Mouse (Mus musculus): ENCODE data around the gene Calhm5. TPM values are rescaled to one million over a fixed set of nuclear protein-coding genes. Genes with fewer than 3 reads are reported as not detected.

Gene Calhm5
- polyA plus RNA-seq, 1 experiment from 2014 or later, result 1.4 TPM

DNA sequence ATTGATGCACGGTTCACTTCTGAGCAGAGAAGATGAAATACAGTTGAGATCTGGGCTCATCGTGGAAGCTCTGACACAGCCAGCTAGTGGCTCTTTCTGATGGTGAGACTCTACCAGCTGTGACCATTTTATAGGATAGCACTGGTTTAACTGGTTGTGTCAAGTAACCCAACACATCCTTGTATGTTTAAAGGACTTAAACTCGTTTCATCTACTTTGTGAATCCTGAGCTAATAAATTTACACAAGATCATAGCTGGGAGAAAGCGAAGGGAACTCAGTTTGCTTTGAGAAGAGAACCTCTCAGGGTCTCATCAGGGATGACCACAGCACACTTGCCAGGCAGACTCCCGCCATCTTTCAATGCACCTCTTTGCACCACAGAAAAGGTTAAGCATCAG lies 52.1 kb downstream of the Calhm5 start, which contains the start of gene Calhm4:
TSS of gene Calhm4 (minus strand) at position 101 of the 400 bp plus-strand sequence.
- H3K4me3 ChIP-seq (ENCODE audit: low read depth, low read length), result no peak within 1 kb of the TSS
- H3K36me3 ChIP-seq (ENCODE audit: control insufficient read depth, insufficient read depth, low read length), result no peaks in the 10 kb centered on the region
- H3K4me1 ChIP-seq (ENCODE audit: control insufficient read depth, insufficient read depth, low read length), result no peaks in the 10 kb centered on the region
- H3K9ac ChIP-seq (ENCODE audit: low read depth, low read length), result no peak within 1 kb of the TSS
- no peak within 1 kb of the TSS for H3K4me2 ChIP-seq (ENCODE audit: low read depth, low read length)
- no peaks in the 10 kb centered on the region for H3K9me3 ChIP-seq (ENCODE audit: control insufficient read depth, low read length)
- 86% methylated on average over 5 of the region's 5 CpGs for WGBS
- H3K27me3 ChIP-seq (replicated peaks; ENCODE audit: control insufficient read depth, insufficient read depth, low read length), result no peaks in the 10 kb centered on the region
- no peak within 1 kb of the TSS for H3K27ac ChIP-seq (replicated peaks; ENCODE audit: low read depth, low read length)
- DNase-seq (ENCODE audit: low spot score), result no peak
- ATAC-seq (ENCODE audit: low read depth), result no peak

Other genes with a start within 250 kb of the Calhm5 start
- not detected in 2 replicates for gene Sult3a1, start 238.8 kb downstream of the Calhm5 start, polyA plus RNA-seq (2014; fragmentation: Nextera tagmentation; extraction: Ambion mirVana)
- 0.52 and 1.3 TPM in 2 replicates for gene Rsph4a, start 191.4 kb downstream of the Calhm5 start, polyA plus RNA-seq (2014; fragmentation: Nextera tagmentation; extraction: Ambion mirVana)
- gene Zup1, start 145.2 kb downstream of the Calhm5 start, polyA plus RNA-seq (2014; fragmentation: Nextera tagmentation; extraction: Ambion mirVana), result 19.3 and 20.3 TPM in 2 replicates
- gene Rwdd1, start 76.9 kb downstream of the Calhm5 start, polyA plus RNA-seq (2014; fragmentation: Nextera tagmentation; extraction: Ambion mirVana), result 138 and 141 TPM in 2 replicates
- 0.89 TPM in 1 of 2 replicates, not detected in the other for gene Trappc3l, start 58.9 kb downstream of the Calhm5 start, polyA plus RNA-seq (2014; fragmentation: Nextera tagmentation; extraction: Ambion mirVana)
- gene Calhm4, start 52.2 kb downstream of the Calhm5 start, polyA plus RNA-seq (2014; fragmentation: Nextera tagmentation; extraction: Ambion mirVana), result 0.12 and 0.18 TPM in 2 replicates
- 0.88 and 1.1 TPM in 2 replicates for gene Calhm6, start 31.5 kb upstream of the Calhm5 start, polyA plus RNA-seq (2014; fragmentation: Nextera tagmentation; extraction: Ambion mirVana)
- gene Dse, start 111.2 kb upstream of the Calhm5 start, polyA plus RNA-seq (2014; fragmentation: Nextera tagmentation; extraction: Ambion mirVana), result 46.7 and 49.6 TPM in 2 replicates
- 43.8 and 45.7 TPM in 2 replicates for gene Tspyl1, start 185.7 kb upstream of the Calhm5 start, polyA plus RNA-seq (2014; fragmentation: Nextera tagmentation; extraction: Ambion mirVana)
- 11.8 and 12.0 TPM in 2 replicates for gene Tspyl4, start 200.9 kb upstream of the Calhm5 start, polyA plus RNA-seq (2014; fragmentation: Nextera tagmentation; extraction: Ambion mirVana)

Data from embryonic facial prominence, embryonic 14.5 days (tissue).